Mouse (Mus musculus) left cerebral cortex, adult 11 months (tissue): Measurements from ENCODE around the gene Prss48.
"Not testable (repeated sequence)": the region's sequence is repeated elsewhere in the genome, so short reads cannot be mapped to it uniquely, and the experiment has no call there.

Source experiments
- DNase-seq: peaks from one replicate; pipeline ENCODE4 v3.0.0; 2022; ENCODE audit warnings: low spot score

Prss48 gene

GRCm38 (mm10) chr3:86002940-86003339, 649 bp upstream of the Prss48 start:
- no peak for DNase-seq

GRCm38 (mm10) chr3:86001271-86001670, 1.0 kb downstream of the Prss48 start:
- no peak for DNase-seq

DNA sequence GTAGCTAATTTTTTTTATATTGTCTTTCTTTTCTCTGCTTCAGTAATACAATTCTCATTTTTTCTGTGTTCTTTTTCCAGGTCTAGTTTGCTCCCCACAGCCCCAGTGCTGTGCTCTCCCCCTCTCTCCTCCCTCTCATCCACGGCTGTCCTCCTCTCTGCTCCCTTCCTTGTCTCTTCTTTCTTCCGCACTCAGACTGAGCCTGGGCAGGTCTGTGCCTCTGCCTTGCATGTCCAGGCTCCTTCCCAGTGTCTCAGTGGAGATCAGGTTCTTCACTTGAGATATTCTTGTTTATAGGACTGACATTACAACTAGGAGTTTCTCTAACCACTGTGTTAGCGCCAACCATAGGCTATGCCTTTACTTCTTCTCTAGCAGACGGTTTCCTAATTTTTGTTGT, 7.6 kb downstream of the Prss48 start:
- DNase-seq: no peak

DNA sequence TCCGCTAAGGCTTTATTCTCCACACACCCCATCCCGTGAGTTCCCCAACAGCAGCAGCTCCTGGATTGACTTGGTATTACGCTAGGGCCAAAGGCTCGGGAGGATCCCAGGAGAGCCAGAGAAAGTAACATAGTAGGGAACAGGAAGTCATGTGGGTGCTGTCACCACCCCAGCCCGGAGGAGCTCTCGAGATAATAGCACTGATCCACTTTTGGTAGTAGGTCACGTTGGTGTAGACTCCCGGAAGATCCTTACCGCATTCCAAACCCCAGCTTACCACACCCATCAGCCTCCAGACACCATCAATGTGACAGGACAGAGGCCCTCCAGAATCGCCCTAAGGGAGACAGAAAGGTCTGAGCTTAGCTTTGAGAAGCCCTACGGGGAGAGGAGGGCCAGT, 8.5 kb downstream of the Prss48 start:
- no peak for DNase-seq

GRCm38 (mm10) chr3:85991802-85992156, 10.5 kb downstream of the Prss48 start:
- no peak for DNase-seq

- DNase-seq: no peak
Observed at GRCm38 (mm10) chr3:85991140-85991801, 11.0 kb downstream of the Prss48 start.

GRCm38 (mm10) chr3:85987225-85987624, 15.1 kb downstream of the Prss48 start:
- DNase-seq: no peak

DNA sequence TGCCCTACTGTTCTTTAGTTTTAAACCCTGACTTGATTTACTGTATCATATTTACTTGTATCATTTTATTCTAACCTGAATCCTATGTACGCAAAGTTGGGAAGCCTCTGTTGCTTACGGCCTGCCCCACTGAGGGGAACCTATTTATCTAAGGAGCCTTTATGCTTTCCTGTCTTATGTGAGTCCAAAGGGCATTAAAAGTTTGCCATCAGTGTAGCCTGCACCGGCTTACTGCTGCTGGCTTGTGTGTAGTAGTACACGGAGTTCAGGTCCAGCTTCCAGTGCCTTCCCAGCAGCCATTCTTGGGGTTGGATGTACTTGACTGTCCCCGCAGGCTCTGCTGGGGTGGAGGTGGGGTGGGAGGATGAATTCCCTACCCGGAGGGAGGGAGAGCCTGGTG, 17.8 kb downstream of the Prss48 start:
- DNase-seq: no peak

DNA sequence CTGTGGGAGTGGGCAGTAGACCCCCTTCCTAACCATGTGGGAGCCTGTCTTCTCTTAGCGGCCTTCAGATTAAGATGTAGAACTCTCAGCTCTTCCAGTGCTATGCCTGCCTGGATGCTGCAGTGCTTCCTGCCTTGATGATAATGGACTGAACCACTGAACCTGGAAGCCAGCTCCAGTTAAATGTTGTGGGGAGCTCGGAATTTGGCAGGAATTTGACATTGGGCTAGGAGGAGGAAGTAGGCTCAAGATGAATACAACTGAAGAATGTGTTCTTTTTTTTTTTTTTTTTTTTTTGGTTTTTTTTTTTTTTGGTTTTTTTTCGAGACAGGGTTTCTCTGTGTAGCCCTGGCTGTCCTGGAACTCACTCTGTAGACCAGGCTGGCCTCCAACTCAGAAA, 20.5 kb downstream of the Prss48 start:
- DNase-seq: not testable (repeated sequence)

DNA sequence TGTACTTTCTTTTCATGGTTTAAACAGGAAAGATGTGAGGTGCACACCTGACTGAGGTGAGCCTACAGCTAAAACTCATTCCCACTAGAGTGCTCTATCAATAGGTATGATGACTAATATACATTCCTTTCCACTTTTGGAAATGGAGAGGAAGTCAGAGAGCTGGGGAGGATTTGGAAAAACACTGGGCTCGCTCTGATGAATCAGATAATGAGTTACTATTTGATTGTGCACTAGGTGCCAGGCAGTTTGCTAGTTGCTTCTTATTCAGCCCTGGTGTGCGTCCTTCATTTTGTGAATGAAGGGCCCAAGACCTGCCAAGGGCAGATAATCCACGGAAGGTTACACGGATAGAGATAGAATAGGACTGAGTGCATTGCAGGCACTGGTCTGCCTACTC, 22.3 kb downstream of the Prss48 start:
- no peak for DNase-seq

GRCm38 (mm10) chr3:85974451-85974850, 27.8 kb downstream of the Prss48 start:
- no peak for DNase-seq

GRCm38 (mm10) chr3:85973376-85974140, 28.7 kb downstream of the Prss48 start:
- DNase-seq: no peak

DNA sequence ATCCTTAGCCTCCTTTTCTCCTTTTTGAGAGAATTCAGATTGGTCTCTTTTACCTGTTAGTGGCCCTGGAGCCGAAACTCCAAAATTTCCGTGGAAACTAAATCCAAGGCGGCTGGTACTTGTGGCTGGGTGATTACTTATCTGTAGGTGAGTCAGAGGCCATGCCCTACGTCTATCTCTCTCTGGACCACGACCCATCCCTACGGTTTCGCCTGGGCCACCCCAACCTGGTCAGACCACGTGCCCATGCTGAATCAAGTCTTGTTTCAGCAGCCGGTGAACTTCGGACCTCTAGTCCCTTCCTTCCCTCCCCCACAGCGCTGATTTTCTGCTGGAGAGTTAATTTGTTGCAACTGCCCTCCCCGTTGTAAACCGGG, 30.7 kb downstream of the Prss48 start:
- DNase-seq: no peak

DNA sequence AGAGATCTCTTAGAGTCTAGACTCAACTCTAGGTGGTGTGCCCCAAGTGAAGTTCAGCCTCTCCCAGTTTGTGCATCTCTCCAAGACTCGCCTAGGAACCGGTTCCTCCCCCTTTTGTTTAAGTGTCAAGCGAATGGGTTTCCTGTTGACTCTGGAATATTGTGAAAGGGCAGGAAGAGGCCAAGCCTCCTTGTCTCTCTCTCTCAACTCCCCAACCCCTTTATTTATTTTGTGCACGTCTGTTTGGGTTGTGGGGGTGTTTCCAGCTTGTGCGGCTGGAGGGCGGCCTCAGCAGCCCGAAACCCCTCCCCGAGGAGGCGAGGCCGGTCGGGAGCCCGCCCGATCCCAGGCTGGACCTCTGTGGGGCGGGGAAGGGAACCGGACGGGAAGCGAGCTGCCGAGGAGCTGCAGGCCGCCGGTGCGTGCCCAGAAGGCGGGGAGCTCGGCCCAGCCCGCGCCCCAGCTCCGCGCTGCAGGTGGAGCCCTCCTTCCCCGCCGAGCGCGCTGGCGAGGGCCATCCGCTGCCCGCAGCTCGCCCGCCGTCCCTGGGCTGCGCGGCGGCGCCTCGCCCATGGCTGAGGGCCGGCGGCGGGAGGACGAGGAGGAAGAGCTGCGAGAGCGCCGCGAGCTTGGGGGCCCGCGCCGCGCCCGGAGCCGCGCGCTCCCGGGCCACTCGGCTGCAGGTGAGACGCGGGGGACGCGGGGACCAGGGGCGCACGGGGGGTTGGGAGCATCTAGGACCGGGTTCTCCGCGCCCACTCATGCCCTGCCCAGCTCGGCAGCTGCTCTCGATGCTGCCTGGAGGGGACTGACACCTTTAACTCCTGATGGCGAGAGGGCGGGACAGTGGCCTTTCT, 31.3 kb downstream of the Prss48 start, which contains the start of gene Sh3d19:
TSS of gene Sh3d19 (plus strand) at position 368 of the 857 bp plus-strand sequence.
- peak; percentile 22 for DNase-seq

DNA sequence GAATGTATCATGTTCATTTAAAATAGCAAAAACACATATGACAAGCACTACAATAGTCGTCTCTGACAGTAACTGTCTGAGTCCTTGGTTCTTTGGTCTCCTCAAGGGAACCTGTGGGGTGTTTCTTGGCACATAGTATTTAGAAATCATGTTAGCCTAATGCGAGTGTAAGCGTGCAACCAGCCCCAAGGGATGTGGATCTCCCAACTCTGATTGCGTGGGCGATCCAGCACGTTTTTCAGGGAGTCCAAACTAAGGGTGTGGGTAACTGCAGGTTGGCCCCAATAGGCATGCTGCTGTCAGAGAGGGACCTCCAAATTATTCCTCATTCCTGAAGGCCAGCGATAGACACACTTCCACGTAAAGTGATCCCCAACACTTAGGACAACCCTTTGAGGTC, 33.3 kb downstream of the Prss48 start:
- no peak for DNase-seq

DNA sequence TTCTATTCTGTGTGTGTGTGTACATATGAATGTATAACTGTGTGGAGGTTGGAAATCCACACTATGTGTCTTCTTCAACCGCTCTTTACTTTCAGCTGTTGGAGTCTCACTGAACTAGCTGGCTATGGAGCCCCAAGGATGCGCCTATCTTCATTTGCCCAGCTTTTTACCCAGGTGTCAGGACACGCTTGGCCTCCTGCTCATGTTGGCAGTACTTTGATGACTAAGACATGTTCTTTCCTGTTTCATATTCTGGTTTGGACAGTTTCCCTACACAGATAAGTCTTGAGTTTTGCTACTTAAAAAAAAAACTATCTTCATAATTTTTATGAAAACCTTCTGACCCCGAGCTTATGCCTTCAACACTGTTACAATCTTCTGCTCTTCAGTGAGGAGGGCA, 36.8 kb downstream of the Prss48 start:
- no peak for DNase-seq

- DNase-seq: no peak
Observed at GRCm38 (mm10) chr3:85961134-85961533, 41.2 kb downstream of the Prss48 start.

GRCm38 (mm10) chr3:85959669-85960068, 42.6 kb downstream of the Prss48 start:
- no peak for DNase-seq

DNA sequence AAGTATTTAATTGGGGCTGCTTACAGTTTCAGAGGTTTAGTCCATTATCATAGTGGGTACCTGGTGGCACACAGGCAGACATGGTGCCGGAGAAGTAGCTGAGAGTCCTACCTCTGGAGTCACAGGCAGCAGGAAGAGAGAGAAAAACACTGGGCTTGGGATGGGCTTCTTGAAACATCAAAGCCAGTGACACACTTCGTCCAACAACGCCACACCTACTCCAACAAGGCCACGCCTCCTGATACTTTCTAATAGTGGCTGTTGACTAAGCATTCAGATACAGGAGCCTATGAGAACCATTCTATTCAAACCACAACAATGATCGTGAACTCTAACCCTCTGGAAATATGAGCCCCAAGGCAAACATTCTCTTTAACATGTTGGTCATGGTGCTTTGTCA, 46.6 kb downstream of the Prss48 start:
- no peak for DNase-seq

DNA sequence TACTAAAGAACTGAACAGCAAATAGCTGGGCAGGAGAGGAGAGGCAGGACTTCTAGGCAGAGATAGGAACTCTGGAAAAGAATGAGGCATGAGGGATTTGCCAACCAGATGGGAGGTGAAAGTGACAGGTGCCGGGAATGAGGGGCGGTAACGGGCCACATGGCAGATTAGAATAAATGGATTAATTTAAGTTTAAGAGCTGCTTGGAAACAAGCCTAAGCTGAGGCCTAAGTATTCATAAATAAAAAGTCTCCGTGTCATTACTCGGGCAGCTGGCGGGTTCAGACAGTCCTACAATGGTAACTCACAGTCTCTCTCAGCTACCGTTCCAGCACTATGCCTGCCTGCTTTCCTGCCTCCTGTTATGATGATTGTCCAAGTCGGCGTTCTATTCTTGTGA, 47.0 kb downstream of the Prss48 start:
- no peak for DNase-seq

DNA sequence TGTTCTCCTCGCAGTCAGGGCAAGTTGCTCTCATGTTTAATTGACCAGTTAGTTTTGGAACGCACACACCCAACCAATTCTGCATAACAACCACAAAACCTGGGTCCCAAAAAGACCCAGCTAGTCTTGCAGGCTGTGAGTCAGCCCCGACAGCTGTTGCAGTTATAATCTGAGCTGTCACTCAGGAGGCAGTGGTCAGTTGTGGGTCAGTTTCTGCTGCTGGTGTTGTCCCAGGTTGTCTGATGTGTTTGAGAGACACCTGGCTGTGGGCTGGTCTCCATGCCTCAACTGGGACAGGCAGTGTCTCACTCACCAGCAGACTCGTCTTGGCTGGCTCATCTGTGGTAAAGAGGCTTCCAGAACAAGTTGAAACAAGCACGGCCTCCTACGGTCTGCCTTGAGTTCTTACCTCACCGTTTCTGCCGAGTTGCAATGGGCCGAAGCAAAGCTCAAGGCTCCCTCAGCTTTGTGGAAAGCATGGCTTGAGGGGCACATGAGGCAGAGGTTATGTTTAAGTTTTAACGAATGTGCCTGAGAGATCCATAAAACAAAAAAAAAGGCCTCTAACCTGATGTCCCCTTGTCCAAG, 49.5 kb downstream of the Prss48 start:
- DNase-seq: no peak

GRCm38 (mm10) chr3:85950914-85951313, 51.4 kb downstream of the Prss48 start:
- DNase-seq: no peak
